Mouse (Mus musculus): ENCODE results near the gene 1700061G19Rik.

- TF ChIP-seq TAL1 (IDR thresholded peaks at IDR 0.05; ENCODE audit: low read length): no peak
- TF ChIP-seq EP300 (IDR thresholded peaks at IDR 0.05; ENCODE audit: low read depth in 1 of 2, low read length in 2 of 2): no peak
- no peak for TF ChIP-seq CTCF (IDR thresholded peaks at IDR 0.05 in 2 of 3, conservative IDR thresholded peaks at IDR 0.05 in 1 of 3; ENCODE audit: control insufficient read depth in 1 of 3, insufficient read depth in 1 of 3, low read depth in 2 of 3, low read length in 3 of 3, poor library complexity in 1 of 3, severe bottlenecking in 1 of 3)
- no peak for TF ChIP-seq SIN3A (IDR thresholded peaks at IDR 0.05; ENCODE audit: low read length)
- no peak for TF ChIP-seq POLR2AphosphoS5 (IDR thresholded peaks at IDR 0.05; ENCODE audit: borderline replicate concordance, low read depth, low read length)
- TF ChIP-seq ELF1 (IDR thresholded peaks at IDR 0.05; ENCODE audit: low read depth, low read length): no peak
- no peak for TF ChIP-seq ZKSCAN1 (IDR thresholded peaks at IDR 0.05; ENCODE audit: low read depth, low read length)
- no peak for TF ChIP-seq USF1 (IDR thresholded peaks at IDR 0.05; ENCODE audit: low read depth, low read length)
These were observed 9.2 kb upstream of the 1700061G19Rik start for GRCm38 (mm10) chr17:56866071-56866470.

Measured in MEL (cell line).